Mouse (Mus musculus): ENCODE data around the gene Cxcr5. TPM values are rescaled to one million over a fixed set of nuclear protein-coding genes. Genes with fewer than 3 reads are reported as not detected.

Cxcr5 gene
- polyA plus RNA-seq, 1 experiment from 2014 or later, result 0.48 TPM

- under 1% methylated on average over 27 of the region's 29 CpGs for WGBS
- H3K4me3 ChIP-seq (ENCODE audit: low read depth, low read length), result peak overlapping the region; percentile 61
- H3K9me3 ChIP-seq (ENCODE audit: control insufficient read depth, low read length), result no peaks in the 10 kb centered on the region
- ATAC-seq (ENCODE audit: low FRiP score) (peak; percentile 67), DNase-seq (ENCODE audit: low spot score) (peak; percentile 88)
- H3K4me1 ChIP-seq (replicated peaks; ENCODE audit: control insufficient read depth, insufficient read depth, low read length), result peaks cover 3% of the 10 kb centered on the region; the same call in 1 of the 2 replicates
- peak overlapping the region; percentile 86 for H3K27ac ChIP-seq (ENCODE audit: low read depth, low read length)
- H3K36me3 ChIP-seq (ENCODE audit: control insufficient read depth, insufficient read depth, low read length), result no peaks in the 10 kb centered on the region
- peak overlapping the region; percentile 62 for H3K9ac ChIP-seq (ENCODE audit: low read depth, low read length)
- peak overlapping the region; percentile 98 for H3K4me2 ChIP-seq (replicated peaks; ENCODE audit: low read depth, low read length)
- H3K27me3 ChIP-seq (ENCODE audit: control insufficient read depth, insufficient read depth, low read length), result peaks cover 2% of the 10 kb centered on the region; the same call in 1 of the 2 replicates
These were observed 82.6 kb downstream of the Cxcr5 start for GRCm38 (mm10) chr9:44478959-44479605.

GRCm38 (mm10) chr9:44478229-44478921, 83.3 kb downstream of the Cxcr5 start:
- WGBS, result under 1% methylated on average over 22 of the region's 27 CpGs
- peak overlapping the region; percentile 61 for H3K4me3 ChIP-seq (ENCODE audit: low read depth, low read length)
- H3K9ac ChIP-seq (ENCODE audit: low read depth, low read length), result peak overlapping the region; percentile 62
- DNase-seq (ENCODE audit: low spot score) (peak; percentile 92), ATAC-seq (ENCODE audit: low FRiP score) (peak; percentile 72)
- peak overlapping the region; percentile 98 for H3K4me2 ChIP-seq (replicated peaks; ENCODE audit: low read depth, low read length)
- peaks cover 2% of the 10 kb centered on the region; the same call in 1 of the 2 replicates for H3K27me3 ChIP-seq (ENCODE audit: control insufficient read depth, insufficient read depth, low read length)
- peak overlapping the region; percentile 86 for H3K27ac ChIP-seq (ENCODE audit: low read depth, low read length)
- H3K36me3 ChIP-seq (ENCODE audit: control insufficient read depth, insufficient read depth, low read length), result no peaks in the 10 kb centered on the region
- H3K4me1 ChIP-seq (replicated peaks; ENCODE audit: control insufficient read depth, insufficient read depth, low read length), result peaks cover 3% of the 10 kb centered on the region; the same call in 1 of the 2 replicates
- no peaks in the 10 kb centered on the region for H3K9me3 ChIP-seq (ENCODE audit: control insufficient read depth, low read length)

GRCm38 (mm10) chr9:44477339-44478228, 84.1 kb downstream of the Cxcr5 start:
- H3K4me3 ChIP-seq (ENCODE audit: low read depth, low read length), result peak overlapping the region; percentile 61
- peak overlapping the region; percentile 86 for H3K27ac ChIP-seq (ENCODE audit: low read depth, low read length)
- DNase-seq (ENCODE audit: low spot score), result peak; percentile 81
- no peaks in the 10 kb centered on the region for H3K9me3 ChIP-seq (ENCODE audit: control insufficient read depth, low read length)
- 5% methylated on average over 24 of the region's 24 CpGs for WGBS
- H3K36me3 ChIP-seq (ENCODE audit: control insufficient read depth, insufficient read depth, low read length), result no peaks in the 10 kb centered on the region
- no peak for ATAC-seq (ENCODE audit: low FRiP score)
- peaks cover 2% of the 10 kb centered on the region; the same call in 1 of the 2 replicates for H3K27me3 ChIP-seq (ENCODE audit: control insufficient read depth, insufficient read depth, low read length)
- H3K4me1 ChIP-seq (replicated peaks; ENCODE audit: control insufficient read depth, insufficient read depth, low read length), result peaks cover 3% of the 10 kb centered on the region; the same call in 1 of the 2 replicates
- H3K4me2 ChIP-seq (replicated peaks; ENCODE audit: low read depth, low read length), result peak overlapping the region; percentile 98
- H3K9ac ChIP-seq (ENCODE audit: low read depth, low read length), result no peak overlapping the region; the same call in 1 of the 2 replicates

GRCm38 (mm10) chr9:44475936-44476335, 85.7 kb downstream of the Cxcr5 start:
- Histone ChIP-seq H3K27ac (ENCODE audit: low read depth, low read length) (no peak overlapping the region), H3K27me3 (ENCODE audit: control insufficient read depth, insufficient read depth, low read length) (peaks cover 2% of the 10 kb centered on the region; the same call in 1 of the 2 replicates), H3K9me3 (ENCODE audit: control insufficient read depth, low read length) (no peaks in the 10 kb centered on the region), H3K4me3 (ENCODE audit: low read depth, low read length) (no peak overlapping the region), H3K36me3 (ENCODE audit: control insufficient read depth, insufficient read depth, low read length) (no peaks in the 10 kb centered on the region), H3K9ac (ENCODE audit: low read depth, low read length) (no peak overlapping the region), H3K4me1 (replicated peaks; ENCODE audit: control insufficient read depth, insufficient read depth, low read length) (peaks cover 3% of the 10 kb centered on the region; the same call in 1 of the 2 replicates), H3K4me2 (replicated peaks; ENCODE audit: low read depth, low read length) (no peak overlapping the region)
- 91% methylated on average over 3 of the region's 3 CpGs for WGBS
- ATAC-seq (ENCODE audit: low FRiP score) (no peak), DNase-seq (ENCODE audit: low spot score) (no peak)

GRCm38 (mm10) chr9:44474327-44474726, 87.3 kb downstream of the Cxcr5 start:
- Histone ChIP-seq H3K4me3 (ENCODE audit: low read depth, low read length) (no peak overlapping the region), H3K4me1 (replicated peaks; ENCODE audit: control insufficient read depth, insufficient read depth, low read length) (no peaks in the 10 kb centered on the region), H3K9me3 (ENCODE audit: control insufficient read depth, low read length) (no peaks in the 10 kb centered on the region), H3K9ac (ENCODE audit: low read depth, low read length) (no peak overlapping the region), H3K27me3 (ENCODE audit: control insufficient read depth, insufficient read depth, low read length) (peaks cover 2% of the 10 kb centered on the region; the same call in 1 of the 2 replicates), H3K36me3 (ENCODE audit: control insufficient read depth, insufficient read depth, low read length) (no peaks in the 10 kb centered on the region), H3K27ac (ENCODE audit: low read depth, low read length) (no peak overlapping the region), H3K4me2 (replicated peaks; ENCODE audit: low read depth, low read length) (no peak overlapping the region)
- no peak for ATAC-seq (ENCODE audit: low FRiP score)
- DNase-seq (ENCODE audit: low spot score), result no peak
- WGBS, result 48% methylated on average over 1 of the region's 1 CpGs

- H3K9me3 ChIP-seq (ENCODE audit: control insufficient read depth, low read length), result no peaks in the 10 kb centered on the region
- H3K27me3 ChIP-seq (ENCODE audit: control insufficient read depth, insufficient read depth, low read length), result peaks cover 2% of the 10 kb centered on the region; the same call in 1 of the 2 replicates
- no peaks in the 10 kb centered on the region for H3K36me3 ChIP-seq (ENCODE audit: control insufficient read depth, insufficient read depth, low read length)
- 72% methylated on average over 3 of the region's 3 CpGs for WGBS
- H3K4me2 ChIP-seq (replicated peaks; ENCODE audit: low read depth, low read length), result no peak overlapping the region
- DNase-seq (ENCODE audit: low spot score), result no peak
- no peak overlapping the region for H3K27ac ChIP-seq (ENCODE audit: low read depth, low read length)
- H3K9ac ChIP-seq (ENCODE audit: low read depth, low read length), result no peak overlapping the region
- H3K4me1 ChIP-seq (replicated peaks; ENCODE audit: control insufficient read depth, insufficient read depth, low read length), result no peaks in the 10 kb centered on the region
- no peak for ATAC-seq (ENCODE audit: low FRiP score)
- no peak overlapping the region for H3K4me3 ChIP-seq (ENCODE audit: low read depth, low read length)
These were observed 88.5 kb downstream of the Cxcr5 start for GRCm38 (mm10) chr9:44473184-44473583.

- Histone ChIP-seq H3K4me2 (replicated peaks; ENCODE audit: low read depth, low read length) (no peak overlapping the region), H3K4me3 (ENCODE audit: low read depth, low read length) (no peak overlapping the region), H3K9me3 (ENCODE audit: control insufficient read depth, low read length) (no peaks in the 10 kb centered on the region), H3K27ac (ENCODE audit: low read depth, low read length) (no peak overlapping the region), H3K27me3 (ENCODE audit: control insufficient read depth, insufficient read depth, low read length) (no peaks in the 10 kb centered on the region), H3K9ac (ENCODE audit: low read depth, low read length) (no peak overlapping the region), H3K4me1 (replicated peaks; ENCODE audit: control insufficient read depth, insufficient read depth, low read length) (no peaks in the 10 kb centered on the region), H3K36me3 (ENCODE audit: control insufficient read depth, insufficient read depth, low read length) (no peaks in the 10 kb centered on the region)
- DNase-seq (ENCODE audit: low spot score) (no peak), ATAC-seq (ENCODE audit: low FRiP score) (no peak)
- whole genome bisulfite sequencing, result 44% methylated on average over 2 of the region's 2 CpGs
These were observed 92.9 kb downstream of the Cxcr5 start for GRCm38 (mm10) chr9:44468800-44469199.

- DNase-seq (ENCODE audit: low spot score), result no peak
- no peak overlapping the region for H3K4me3 ChIP-seq (ENCODE audit: low read depth, low read length)
- H3K27me3 ChIP-seq (ENCODE audit: control insufficient read depth, insufficient read depth, low read length), result no peaks in the 10 kb centered on the region
- no peak overlapping the region for H3K4me2 ChIP-seq (replicated peaks; ENCODE audit: low read depth, low read length)
- H3K9ac ChIP-seq (ENCODE audit: low read depth, low read length), result no peak overlapping the region
- H3K36me3 ChIP-seq (ENCODE audit: control insufficient read depth, insufficient read depth, low read length), result no peaks in the 10 kb centered on the region
- H3K9me3 ChIP-seq (ENCODE audit: control insufficient read depth, low read length), result no peaks in the 10 kb centered on the region
- 60% methylated on average over 7 of the region's 7 CpGs for WGBS
- H3K4me1 ChIP-seq (replicated peaks; ENCODE audit: control insufficient read depth, insufficient read depth, low read length), result no peaks in the 10 kb centered on the region
- no peak for ATAC-seq (ENCODE audit: low FRiP score)
- H3K27ac ChIP-seq (ENCODE audit: low read depth, low read length), result no peak overlapping the region
These were observed 93.5 kb downstream of the Cxcr5 start for GRCm38 (mm10) chr9:44468224-44468623.

Measured in hindbrain, embryonic 11.5 days (tissue).